Mouse (Mus musculus) forebrain, embryonic 12.5 days (tissue): ENCODE data around the gene Olfr20. TPM values are rescaled to one million over a fixed set of nuclear protein-coding genes. Genes with fewer than 3 reads are reported as not detected.

Experiments
- ATAC-seq: fragments of 200-750 bp; cut with Nextera tagmentation; 2 replicates; pipeline ENCODE4 v1.8.0; 2017; ENCODE audit warnings: moderate TSS enrichment; ENCODE audit not compliant: low FRiP score
- H3K27ac ChIP-seq: fragments of 300-500 bp; sonication (generic); 2 replicates; pipeline ENCODE4 v1.5.1; 2016; ENCODE audit warnings: mild to moderate bottlenecking
- H3K27me3 ChIP-seq: fragments of 300-500 bp; sonication (generic); 2 replicates; pipeline ENCODE4 v1.6.1; 2016; ENCODE audit warnings: mild to moderate bottlenecking
- H3K36me3 ChIP-seq: fragments of 300-500 bp; sonication (generic); replicated peaks from 2 replicates; pipeline ENCODE4 v1.6.1; 2016; ENCODE audit warnings: mild to moderate bottlenecking
- H3K4me1 ChIP-seq: fragments of 300-500 bp; sonication (generic); 2 replicates; pipeline ENCODE4 v1.6.1; 2016
- H3K4me2 ChIP-seq: fragments of 300-500 bp; sonication (generic); 2 replicates; pipeline ENCODE4 v1.6.1; 2016; ENCODE audit warnings: mild to moderate bottlenecking, moderate library complexity
- H3K4me3 ChIP-seq: fragments of 300-500 bp; sonication (generic); replicated peaks from 2 replicates; pipeline ENCODE4 v1.5.1; 2016; ENCODE audit warnings: mild to moderate bottlenecking
- H3K9ac ChIP-seq: fragments of 300-500 bp; sonication (generic); 2 replicates; pipeline ENCODE4 v1.6.1; 2016; ENCODE audit warnings: mild to moderate bottlenecking
- H3K9me3 ChIP-seq: fragments of 300-500 bp; sonication (generic); 2 replicates; pipeline ENCODE4 v1.6.1; 2016
- WGBS: fragments of 180-500 bp; shearing (Covaris S2); methylation state at CpG from one replicate; pipeline ENCODE4 v1.1.7; 2016; 5-methylcytosine and 5-hydroxymethylcytosine counted together
- polyA plus RNA-seq: library from polyadenylated mRNA; unstranded; fragments of >200 nt; fragmentation: Nextera tagmentation; extraction: Ambion mirVana; gene quantifications from 2 replicates; pipeline ENCODE4 v1.2.1, GENCODE M21; 2016

Gene Olfr20
- polyA plus RNA-seq, 1 experiment from 2014 or later = 0.24 TPM

GRCm38 (mm10) chr11:73395374-73395773 is 44.8 kb downstream of the Olfr20 start:
- Histone ChIP-seq H3K9ac (no peak overlapping the region), H3K4me1 (no peaks in the 10 kb centered on the region), H3K4me2 (no peak overlapping the region), H3K36me3 (no peaks in the 10 kb centered on the region), H3K9me3 (0 out of 2 replicates have a peak, but pooled peaks cover 2% of the 10 kb centered on the region), H3K4me3 (no peak overlapping the region), H3K27ac (no peak overlapping the region), H3K27me3 (no peaks in the 10 kb centered on the region)
- WGBS = 74% methylated on average over 4 of the region's 4 CpGs
- no peak for ATAC-seq

- Histone ChIP-seq H3K4me3 (no peak within 1 kb of the TSS), H3K9ac (no peak within 1 kb of the TSS), H3K4me2 (no peak within 1 kb of the TSS), H3K27ac (no peak within 1 kb of the TSS), H3K27me3 (no peaks in the 10 kb centered on the region), H3K36me3 (no peaks in the 10 kb centered on the region), H3K9me3 (no peaks in the 10 kb centered on the region), H3K4me1 (no peaks in the 10 kb centered on the region)
- no peak for ATAC-seq
Observed at GRCm38 (mm10) chr11:73399514-73399913, 48.9 kb downstream of the Olfr20 start, which contains the start of gene Olfr1. Gene Olfr1 (minus strand): TSS chr11:73399614.

Other genes starting within 250 kb of the Olfr20 start
- 18.5 and 19.1 TPM in 2 replicates for gene Haspin, start 212.5 kb upstream of the Olfr20 start, polyA plus RNA-seq
- gene P2rx5, start 190.4 kb upstream of the Olfr20 start, polyA plus RNA-seq = 0.27 and 0.42 TPM in 2 replicates
- gene Emc6, start 173.7 kb upstream of the Olfr20 start, polyA plus RNA-seq = 123 and 129 TPM in 2 replicates
- 158 and 163 TPM in 2 replicates for gene Tax1bp3, start 173.7 kb upstream of the Olfr20 start, polyA plus RNA-seq
- 19.0 and 19.2 TPM in 2 replicates for gene Ctns, start 151.7 kb upstream of the Olfr20 start, polyA plus RNA-seq
- gene Shpk, start 151.3 kb upstream of the Olfr20 start, polyA plus RNA-seq = 1.1 and 1.2 TPM in 2 replicates
- not detected in 2 replicates for gene Trpv1, start 116.5 kb upstream of the Olfr20 start, polyA plus RNA-seq
- 0.04 TPM in 1 of 2 replicates, not detected in the other for gene Trpv3, start 83.4 kb upstream of the Olfr20 start, polyA plus RNA-seq
- 0.33 TPM in 1 of 2 replicates, not detected in the other for gene Aspa, start 21.2 kb upstream of the Olfr20 start, polyA plus RNA-seq
- gene Gm49340, start 21.0 kb upstream of the Olfr20 start, polyA plus RNA-seq = not detected in 2 replicates
- not detected in 2 replicates for gene Spata22, start 21.0 kb upstream of the Olfr20 start, polyA plus RNA-seq
- not detected in 2 replicates for gene Olfr376, start 20.5 kb downstream of the Olfr20 start, polyA plus RNA-seq
- not detected in 2 replicates for gene Olfr1, start 48.8 kb downstream of the Olfr20 start, polyA plus RNA-seq
- gene Olfr378, start 77.7 kb downstream of the Olfr20 start, polyA plus RNA-seq = not detected in 2 replicates
- gene Olfr380, start 106.7 kb downstream of the Olfr20 start, polyA plus RNA-seq = not detected in 2 replicates
- not detected in 2 replicates for gene Olfr381, start 140.8 kb downstream of the Olfr20 start, polyA plus RNA-seq
- gene Olfr382, start 166.4 kb downstream of the Olfr20 start, polyA plus RNA-seq = not detected in 2 replicates
- not detected in 2 replicates for gene Olfr385, start 242.2 kb downstream of the Olfr20 start, polyA plus RNA-seq
- not detected in 2 replicates for gene Olfr384, start 247.8 kb downstream of the Olfr20 start, polyA plus RNA-seq